Mouse (Mus musculus): ENCODE measurements at regions not wholly inside any gene's neighbourhood (a gene's known extent, or its start where the extent isn't known, plus 50 kb on each side); places are given as distances from the start of the nearest gene placed in this dataset.

DNA sequence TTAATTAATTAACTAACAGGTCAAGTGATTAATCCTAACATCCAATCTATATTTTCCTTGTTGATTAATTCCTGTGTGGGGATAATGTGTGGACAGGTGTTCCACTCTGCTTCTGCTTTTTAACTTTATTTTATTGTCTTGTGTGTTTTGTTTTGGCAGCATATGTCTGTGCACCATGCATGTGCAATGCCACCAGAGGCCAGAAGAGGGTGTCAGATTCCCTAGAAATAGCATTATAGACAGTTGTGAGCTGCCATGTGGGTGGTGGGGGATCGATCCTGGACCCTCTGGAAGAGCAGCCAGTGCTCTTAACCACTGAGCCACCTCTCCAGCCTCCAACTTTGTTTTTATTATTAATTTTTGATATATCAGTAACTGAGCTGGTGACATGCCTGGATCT, 65.6 kb downstream of the En1 start:
- in situ Hi-C loops (cut with MboI, MseI), result no loop called here

DNA sequence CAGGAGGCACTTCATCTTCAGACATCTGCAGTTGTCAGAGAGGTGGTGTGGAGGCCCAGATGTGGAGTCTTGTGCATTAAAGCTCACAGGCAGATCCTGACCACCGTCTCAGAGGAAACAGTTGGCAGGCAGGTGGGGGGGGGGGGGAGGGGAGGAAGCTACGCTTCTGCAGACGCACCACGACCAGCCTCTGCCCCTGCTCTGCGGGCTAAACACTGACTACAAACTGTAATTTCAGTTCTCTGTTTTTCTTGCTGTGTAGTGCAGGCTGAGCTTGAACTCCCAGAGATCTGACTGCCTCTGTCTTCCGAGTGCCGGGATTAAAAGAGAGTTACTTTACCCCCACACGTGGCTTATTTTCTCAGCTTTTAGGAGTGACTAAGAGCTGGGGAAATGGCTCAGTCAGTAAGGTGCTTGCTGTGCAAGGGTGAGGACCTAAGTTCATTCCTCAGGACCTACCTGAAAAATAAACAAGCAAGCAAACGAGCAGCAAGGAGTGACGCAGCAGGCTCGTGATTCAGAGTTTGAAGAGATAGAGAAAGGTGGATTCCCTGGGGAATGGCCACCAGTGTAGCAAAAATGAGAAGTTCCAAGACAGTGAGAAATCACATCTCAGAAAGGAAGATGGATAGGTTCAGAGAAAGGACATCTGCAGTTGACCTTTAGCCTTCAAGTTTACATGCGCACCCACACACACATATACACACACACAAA, 81.5 kb downstream of the En1 start:
- in situ Hi-C loops (cut with MboI, MseI), result no loop called here

GRCm38 (mm10) chr1:120685650-120686244, 83.5 kb downstream of the En1 start:
- in situ Hi-C loops (cut with MboI, MseI), result no loop called here

GRCm38 (mm10) chr1:120691571-120691970, 89.4 kb downstream of the En1 start:
- in situ Hi-C loops (cut with MboI, MseI), result no loop called here

DNA sequence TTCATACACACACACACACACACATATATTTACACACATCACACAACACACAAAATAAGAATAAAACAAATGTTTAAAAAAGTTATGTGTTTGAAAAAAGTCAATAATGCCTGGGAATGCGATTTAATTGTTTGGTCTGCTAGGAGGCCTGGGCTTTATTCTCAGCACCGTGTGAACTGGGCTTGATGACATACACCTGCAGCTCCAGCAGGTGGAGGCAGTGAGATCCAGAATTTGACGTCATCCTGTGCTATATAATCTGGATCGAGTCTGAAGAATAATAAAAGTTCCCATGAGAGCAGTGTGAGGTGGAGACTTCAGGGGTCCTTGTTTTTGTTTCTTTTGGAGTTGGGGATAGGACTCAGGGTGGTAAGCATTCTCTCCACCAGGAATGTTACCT, 96.0 kb downstream of the En1 start:
- in situ Hi-C loops (cut with MboI, MseI), result no loop called here

- in situ Hi-C loops (cut with MboI, MseI), result no loop called here
Observed at GRCm38 (mm10) chr1:120704201-120704600, 102.0 kb downstream of the En1 start.

DNA sequence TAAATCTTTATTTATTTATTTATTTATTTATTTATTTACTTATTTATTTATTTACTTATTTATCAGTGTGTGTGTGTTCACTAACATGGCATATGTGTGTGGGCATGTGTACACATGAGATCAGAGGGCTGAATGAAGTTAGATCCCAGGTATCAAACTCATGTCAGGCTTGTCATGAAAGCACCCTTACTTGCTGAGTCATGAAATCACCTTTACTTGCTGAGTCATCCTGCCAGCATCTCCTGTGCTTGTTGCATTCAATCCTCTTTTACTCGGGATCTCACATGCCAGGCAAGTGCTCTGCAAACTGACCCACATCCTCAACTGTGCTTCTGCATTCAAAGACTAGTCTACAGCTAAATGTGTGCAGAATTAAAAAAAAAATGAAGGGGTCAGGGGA, 103.8 kb downstream of the En1 start:
- in situ Hi-C loops (cut with MboI, MseI), result no loop called here

- in situ Hi-C loops (cut with MboI, MseI), result no loop called here
Observed at GRCm38 (mm10) chr1:120708511-120708910, 106.3 kb downstream of the En1 start.

GRCm38 (mm10) chr1:120715105-120715877, 113.1 kb downstream of the En1 start:
- in situ Hi-C loops (cut with MboI, MseI), result no loop called here

DNA sequence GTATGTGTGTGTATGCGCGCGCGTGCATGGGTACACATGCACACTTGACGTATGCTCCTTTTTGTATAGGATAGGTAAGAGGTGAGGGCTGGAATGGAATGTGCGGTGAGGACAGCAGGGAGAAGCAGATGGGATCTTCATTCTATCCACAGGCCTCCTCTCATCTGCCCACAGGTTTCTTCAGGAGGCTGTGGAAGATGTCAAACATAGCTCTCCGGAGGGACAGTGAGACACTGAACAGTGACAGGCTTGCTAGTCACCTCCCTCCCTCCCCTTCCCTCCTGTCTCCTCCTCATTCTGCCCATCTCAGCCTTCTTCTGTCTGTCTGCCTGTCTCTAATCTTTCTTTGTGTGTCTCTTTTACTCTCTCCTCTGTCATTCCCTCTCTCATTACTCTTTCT, 124.6 kb downstream of the En1 start:
- in situ Hi-C loops (cut with MboI, MseI), result no loop called here

DNA sequence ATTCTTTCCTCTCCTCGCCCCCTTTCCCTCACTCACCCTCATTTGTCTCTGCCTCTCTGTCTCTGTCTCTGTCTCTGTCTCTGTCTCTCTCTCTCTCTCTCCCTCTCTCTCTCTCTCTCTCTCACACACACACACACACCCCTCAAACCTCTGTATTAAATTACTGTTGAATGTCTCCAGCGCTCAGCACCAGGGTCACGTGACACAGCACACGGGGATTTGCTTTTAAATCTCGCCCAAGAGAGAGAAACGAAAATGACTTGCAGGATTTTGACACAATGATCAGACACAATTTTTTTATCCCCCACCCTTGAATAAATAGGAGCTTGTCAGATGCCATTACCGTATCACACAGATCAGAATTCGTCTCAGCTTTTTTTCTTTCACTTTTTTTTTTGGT, 125.2 kb downstream of the En1 start:
- in situ Hi-C loops (cut with MboI, MseI), result no loop called here

GRCm38 (mm10) chr1:120732003-120732402, 129.8 kb downstream of the En1 start:
- in situ Hi-C loops (cut with MboI, MseI), result no loop called here

GRCm38 (mm10) chr1:120733683-120734082, 131.5 kb downstream of the En1 start:
- in situ Hi-C loops (cut with MboI, MseI), result no loop called here

DNA sequence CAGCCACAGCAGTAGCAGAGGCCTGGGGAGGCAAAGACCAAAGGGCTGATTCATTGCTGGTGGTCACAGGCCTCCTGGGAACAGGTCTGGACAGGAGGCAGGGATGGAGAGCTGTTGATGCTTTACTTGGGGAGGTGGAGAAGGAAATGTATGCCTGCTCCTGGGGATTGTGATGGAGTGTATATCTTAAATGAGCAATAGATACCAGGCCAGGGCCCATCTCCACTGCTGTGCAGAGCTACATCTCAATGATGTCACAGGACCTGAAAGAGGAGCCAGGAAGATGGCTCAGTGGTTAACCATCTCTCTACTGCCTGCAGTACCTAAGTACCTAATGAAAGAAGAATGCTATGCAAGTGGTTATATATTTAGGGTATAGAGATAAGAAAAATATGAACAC, 132.6 kb downstream of the En1 start:
- in situ Hi-C loops (cut with MboI, MseI), result no loop called here

GRCm38 (mm10) chr1:120739499-120739898, 137.3 kb downstream of the En1 start:
- in situ Hi-C loops (cut with MboI, MseI), result no loop called here

DNA sequence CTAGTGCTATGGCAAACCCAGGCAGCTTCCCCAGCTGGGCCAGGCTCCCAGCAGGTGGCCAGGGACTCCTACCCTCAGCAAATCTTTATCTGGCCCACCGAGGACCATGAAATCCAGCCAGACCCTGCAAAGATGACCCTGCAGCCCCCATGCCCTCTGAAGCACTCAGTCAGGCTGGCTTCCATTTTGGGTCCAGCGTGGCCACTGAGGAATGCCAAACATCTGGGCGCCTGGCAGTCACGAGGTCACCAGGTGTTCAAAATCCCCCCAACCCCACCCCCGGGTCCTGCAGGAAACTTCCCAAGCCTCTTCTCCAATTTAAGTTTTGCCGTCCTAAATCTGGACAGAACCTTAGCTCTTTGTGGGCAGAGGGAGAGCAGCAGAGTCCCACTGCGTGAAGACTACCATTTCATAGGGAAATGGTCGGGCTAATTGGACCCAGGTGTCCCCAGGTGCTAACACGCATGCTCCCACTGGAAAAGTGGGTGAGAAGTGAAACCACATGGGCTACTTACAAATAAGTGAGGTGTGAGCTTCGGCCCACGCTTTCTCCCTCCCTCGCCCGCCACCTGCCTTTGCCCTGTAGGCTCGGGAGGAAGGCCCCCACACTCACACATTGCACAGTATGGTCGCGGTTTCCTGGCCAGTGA, 139.0 kb downstream of the En1 start:
- in situ Hi-C loops (cut with MboI, MseI), result no loop called here

GRCm38 (mm10) chr1:120748963-120749362, 146.7 kb downstream of the En1 start:
- in situ Hi-C loops (cut with MboI, MseI), result no loop called here

DNA sequence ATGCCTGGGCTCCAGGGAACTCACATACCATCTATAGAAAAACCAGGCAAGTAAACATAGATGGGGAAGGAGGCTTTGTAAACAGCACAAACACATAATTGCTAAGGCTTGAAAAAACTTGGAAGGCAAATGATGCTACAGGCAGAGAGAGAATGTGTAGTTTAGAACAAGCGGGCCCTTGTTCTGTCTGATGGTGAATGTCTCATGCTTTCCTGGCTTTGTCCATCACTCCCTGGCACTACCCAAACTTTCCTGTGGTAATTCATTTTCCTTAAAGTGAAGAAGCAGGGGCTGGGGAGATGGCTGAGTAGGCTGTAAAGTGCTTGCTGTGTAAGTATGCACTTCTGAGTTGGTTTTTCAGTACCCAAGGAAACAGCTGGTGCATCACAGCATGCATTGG, 151.2 kb downstream of the En1 start:
- in situ Hi-C loops (cut with MboI, MseI), result no loop called here

DNA sequence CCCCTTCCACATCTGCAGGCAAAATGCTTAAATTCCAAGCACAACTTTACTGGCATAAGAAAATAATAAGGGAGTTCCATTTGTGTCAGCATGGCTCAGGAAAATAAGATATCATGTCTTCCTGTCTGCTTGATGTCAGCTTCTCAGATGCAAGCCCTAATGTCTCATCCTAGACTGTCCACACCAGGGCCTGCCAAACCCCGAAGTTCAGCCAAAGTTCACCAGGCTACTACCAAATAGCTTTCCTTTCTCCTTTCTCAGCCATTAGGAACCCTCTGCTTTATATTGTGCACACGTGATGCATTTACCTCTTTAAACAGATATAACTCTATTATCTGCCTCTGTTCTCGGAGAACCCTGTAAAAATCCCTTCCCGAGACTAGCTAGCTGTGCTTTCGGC, 152.1 kb downstream of the En1 start:
- in situ Hi-C loops (cut with MboI, MseI), result no loop called here

DNA sequence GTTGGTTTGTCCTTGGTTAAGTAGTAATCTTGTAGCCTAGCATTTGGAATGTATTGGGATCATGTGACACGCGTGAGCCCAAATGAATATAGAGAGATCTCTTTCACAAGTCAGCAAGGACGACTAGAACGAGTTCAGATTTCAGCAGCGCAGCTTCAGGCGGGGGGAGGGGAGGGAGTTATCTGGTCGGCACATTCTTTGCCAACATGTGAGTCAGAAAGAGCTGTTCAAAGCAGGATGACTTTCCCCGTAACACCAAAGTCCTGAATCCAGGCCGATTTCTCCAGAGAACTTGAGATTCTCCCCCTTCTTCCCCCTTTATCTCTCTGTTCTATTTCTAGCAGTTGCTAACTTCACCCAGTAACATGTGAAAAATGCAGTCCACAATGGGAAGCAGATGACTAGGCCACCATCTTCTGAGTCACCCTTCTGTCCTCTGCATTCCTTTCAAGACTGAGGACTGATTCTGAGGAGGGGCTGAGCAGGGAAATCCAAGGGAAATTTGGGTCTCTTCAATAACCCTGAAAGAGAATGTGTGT, 155.1 kb downstream of the En1 start:
- in situ Hi-C loops (cut with MboI, MseI), result no loop called here

- in situ Hi-C loops (cut with MboI, MseI), result no loop called here
Observed at GRCm38 (mm10) chr1:120758172-120758571, 156.0 kb downstream of the En1 start.

GRCm38 (mm10) chr1:120758762-120759161, 156.5 kb downstream of the En1 start:
- in situ Hi-C loops (cut with MboI, MseI), result no loop called here
